Mouse (Mus musculus) liver, embryonic 16.5 days (tissue): ENCODE results near the gene Gpd2. TPM values are rescaled to one million over a fixed set of nuclear protein-coding genes. Genes with fewer than 3 reads are reported as not detected.

Source experiments
- ATAC-seq: fragments of 200-750 bp; cut with Nextera tagmentation; 2 replicates; pipeline ENCODE4 v1.8.0; 2017; ENCODE audit warnings: low read depth, mild to moderate bottlenecking, moderate number of reproducible peaks, moderate library complexity
- H3K27ac ChIP-seq: fragments of 300-500 bp; sonication (generic); 2 replicates; pipeline ENCODE4 v1.5.1; 2014; ENCODE audit warnings: mild to moderate bottlenecking, low read length
- H3K27me3 ChIP-seq: fragments of 300-500 bp; sonication (generic); 2 replicates; pipeline ENCODE4 v1.6.1; 2014; ENCODE audit warnings: low read depth, low read length, mixed read lengths; ENCODE audit not compliant: control insufficient read depth, insufficient read depth
- H3K36me3 ChIP-seq: fragments of 300-500 bp; sonication (generic); 2 replicates; pipeline ENCODE4 v1.6.1; 2014; ENCODE audit warnings: mild to moderate bottlenecking; ENCODE audit not compliant: control insufficient read depth, insufficient read depth
- H3K4me1 ChIP-seq: fragments of 300-500 bp; sonication (generic); 2 replicates; pipeline ENCODE4 v1.6.1; 2014; ENCODE audit warnings: low read depth, low read length, mixed read lengths; ENCODE audit not compliant: control insufficient read depth
- H3K4me2 ChIP-seq: fragments of 300-500 bp; sonication (generic); 2 replicates; pipeline ENCODE4 v1.6.1; 2014; ENCODE audit warnings: low read depth, low read length, mixed read lengths
- H3K4me3 ChIP-seq: fragments of 300-500 bp; sonication (generic); 2 replicates; pipeline ENCODE4 v1.5.1; 2014; ENCODE audit warnings: low read depth, mild to moderate bottlenecking, low read length
- H3K9ac ChIP-seq: fragments of 300-500 bp; sonication (generic); 2 replicates; pipeline ENCODE4 v1.6.1; 2014; ENCODE audit warnings: low read depth, low read length
- H3K9me3 ChIP-seq: fragments of 300-500 bp; sonication (generic); replicated peaks from 2 replicates; pipeline ENCODE4 v1.6.1; 2016; ENCODE audit warnings: low read length; ENCODE audit not compliant: control insufficient read depth
- WGBS: fragments of 180-500 bp; shearing (Covaris S2); extraction: QIAGEN DNeasy Blood & Tissue Kit; methylation state at CpG from one replicate; pipeline ENCODE4 v1.1.7; 2014; ENCODE audit not compliant: insufficient replicate concordance; 5-methylcytosine and 5-hydroxymethylcytosine counted together
- polyA plus RNA-seq: library from polyadenylated mRNA; unstranded; fragments of >200 nt; fragmentation: Nextera tagmentation; extraction: Ambion mirVana; gene quantifications from 2 replicates; pipeline ENCODE4 v1.2.1, GENCODE M21; 2015

The Gpd2 gene
- polyA plus RNA-seq, 1 experiment from 2014 or later, result 5.9 TPM

- Histone ChIP-seq H3K4me3 (no peak overlapping the region), H3K9ac (no peak overlapping the region), H3K27ac (no peak overlapping the region), H3K36me3 (no peaks in the 10 kb centered on the region), H3K4me2 (peak overlapping the region; percentile 92; the same call in 1 of the 2 replicates), H3K27me3 (no peaks in the 10 kb centered on the region), H3K9me3 (no peaks in the 10 kb centered on the region), H3K4me1 (peaks cover 8% of the 10 kb centered on the region; the same call in 1 of the 2 replicates)
- WGBS, result 21% methylated on average over 2 of the region's 2 CpGs
- ATAC-seq, result no peak
Observed at GRCm38 (mm10) chr2:57239356-57239755, 1.9 kb downstream of the Gpd2 start.

GRCm38 (mm10) chr2:57243987-57244386 is 6.6 kb downstream of the Gpd2 start:
- Histone ChIP-seq H3K4me3 (no peak overlapping the region), H3K9ac (no peak overlapping the region), H3K36me3 (no peaks in the 10 kb centered on the region), H3K4me1 (no peaks in the 10 kb centered on the region), H3K27me3 (no peaks in the 10 kb centered on the region), H3K4me2 (no peak overlapping the region), H3K27ac (no peak overlapping the region), H3K9me3 (no peaks in the 10 kb centered on the region)
- WGBS, result 62% methylated on average over 5 of the region's 5 CpGs
- ATAC-seq, result no peak

DNA sequence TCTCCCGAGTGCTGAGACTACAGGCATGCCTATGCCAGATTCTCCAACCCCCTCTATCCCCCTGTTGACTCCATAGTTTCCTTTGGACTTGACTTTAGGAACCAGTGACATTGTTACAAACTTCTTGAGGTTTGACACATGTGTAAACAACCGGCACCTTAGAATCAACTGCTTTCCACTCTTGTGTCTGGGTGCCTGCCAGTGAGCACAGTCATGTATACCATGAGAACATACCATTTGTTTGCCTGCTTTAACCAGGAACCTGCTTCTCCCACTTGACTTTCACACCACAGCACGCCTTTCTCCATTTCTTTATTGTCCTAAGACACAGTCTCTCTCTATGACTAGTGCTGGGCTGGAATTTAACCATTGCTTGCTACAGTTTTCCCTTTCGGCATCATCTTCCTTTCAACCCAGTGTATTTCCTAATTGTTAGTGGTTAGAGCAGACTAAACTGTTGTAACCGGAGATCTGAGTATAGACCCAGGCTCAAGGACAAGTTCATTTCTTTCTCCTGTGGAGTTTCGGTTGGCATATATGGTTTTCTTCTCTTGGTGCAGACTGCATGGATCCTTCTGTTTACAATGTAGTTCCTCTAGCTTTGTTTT is 8.4 kb downstream of the Gpd2 start:
- no peaks in the 10 kb centered on the region for H3K4me1 ChIP-seq
- no peaks in the 10 kb centered on the region for H3K36me3 ChIP-seq
- no peak for ATAC-seq
- no peaks in the 10 kb centered on the region for H3K27me3 ChIP-seq
- WGBS, result 70% methylated on average over 6 of the region's 6 CpGs
- H3K4me2 ChIP-seq, result no peak overlapping the region
- no peaks in the 10 kb centered on the region for H3K9me3 ChIP-seq
- no peak overlapping the region for H3K9ac ChIP-seq
- no peak overlapping the region for H3K27ac ChIP-seq
- no peak overlapping the region for H3K4me3 ChIP-seq

- ATAC-seq, result no peak
- WGBS, result 80% methylated on average over 3 of the region's 3 CpGs
- Histone ChIP-seq H3K4me2 (no peak overlapping the region), H3K9me3 (no peaks in the 10 kb centered on the region), H3K27me3 (no peaks in the 10 kb centered on the region), H3K4me1 (no peaks in the 10 kb centered on the region), H3K4me3 (no peak overlapping the region), H3K36me3 (no peaks in the 10 kb centered on the region), H3K9ac (no peak overlapping the region), H3K27ac (no peak overlapping the region)
Observed at GRCm38 (mm10) chr2:57250113-57250512, 12.7 kb downstream of the Gpd2 start.

DNA sequence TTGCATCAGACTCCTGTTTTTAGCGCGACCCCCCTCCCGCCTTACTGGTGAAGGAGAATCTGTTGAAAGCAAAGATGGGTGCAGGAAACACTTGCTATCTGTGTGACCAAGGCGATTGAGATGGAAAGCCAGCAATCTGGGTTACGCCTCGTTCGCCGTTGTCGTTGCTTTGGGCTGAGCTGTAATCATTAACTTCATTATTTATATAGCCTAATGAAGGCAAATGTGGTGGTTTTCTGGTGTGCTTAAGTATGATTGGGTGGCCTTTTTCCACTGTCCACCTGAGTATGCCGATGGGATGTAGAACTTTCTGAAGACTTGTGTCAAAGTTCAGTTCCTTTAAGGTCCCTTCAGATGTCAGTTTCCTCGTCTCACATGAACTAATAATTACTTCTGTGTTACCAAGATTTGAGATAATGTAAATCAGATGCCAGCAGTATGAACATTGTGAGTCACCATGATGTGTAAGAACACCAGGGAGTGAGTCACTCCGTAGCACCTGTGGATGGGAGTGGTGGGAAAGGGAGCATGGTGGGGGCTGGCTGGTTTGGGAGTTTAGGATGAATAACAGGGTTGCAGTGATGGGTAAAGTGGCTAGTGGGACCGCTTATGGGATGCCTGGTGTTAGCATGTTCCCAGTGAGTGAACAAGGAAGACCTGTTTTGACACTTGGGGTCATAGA is 14.3 kb downstream of the Gpd2 start:
- WGBS, result 73% methylated on average over 13 of the region's 13 CpGs
- no peak overlapping the region for H3K27ac ChIP-seq
- no peaks in the 10 kb centered on the region for H3K9me3 ChIP-seq
- ATAC-seq, result no peak
- H3K4me1 ChIP-seq, result no peaks in the 10 kb centered on the region
- no peak overlapping the region for H3K9ac ChIP-seq
- H3K27me3 ChIP-seq, result no peaks in the 10 kb centered on the region
- no peak overlapping the region for H3K4me2 ChIP-seq
- no peaks in the 10 kb centered on the region for H3K36me3 ChIP-seq
- no peak overlapping the region for H3K4me3 ChIP-seq

DNA sequence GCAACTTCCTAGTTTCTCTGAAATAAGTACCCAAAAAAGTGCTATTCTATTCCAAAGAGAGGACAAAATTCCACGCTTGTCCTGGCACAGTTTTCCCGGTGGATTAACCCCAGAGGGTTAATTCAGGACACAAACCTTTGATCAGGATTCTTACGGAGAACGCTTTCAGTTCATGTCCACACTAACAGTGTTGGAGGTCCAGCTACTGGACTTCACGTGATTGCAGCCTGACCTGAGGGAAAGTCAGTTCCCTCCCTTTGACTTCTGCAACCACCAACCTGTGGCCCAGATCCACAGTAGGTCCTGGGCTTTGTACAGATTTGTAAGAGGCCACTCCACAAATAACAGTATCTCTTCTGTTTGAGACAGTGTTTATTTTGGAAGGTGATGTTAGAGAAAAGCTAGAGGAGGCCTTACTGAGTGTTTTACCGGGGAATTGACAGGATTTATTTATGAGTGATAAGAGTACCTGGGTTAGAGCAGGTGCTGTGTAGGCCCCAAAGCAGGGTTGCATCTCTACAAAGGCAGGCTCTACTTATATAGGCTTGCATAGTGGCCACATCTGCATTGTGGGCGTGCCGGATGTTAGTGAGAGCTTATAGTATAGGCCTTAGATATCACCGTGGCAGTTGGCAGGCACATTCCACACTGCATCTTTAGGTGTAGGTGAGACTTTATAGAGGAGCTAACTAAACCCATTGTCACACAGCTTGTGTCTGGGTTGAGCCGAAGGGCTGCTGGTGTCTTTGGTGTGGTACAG is 15.3 kb downstream of the Gpd2 start:
- Histone ChIP-seq H3K9me3 (no peaks in the 10 kb centered on the region), H3K27me3 (no peaks in the 10 kb centered on the region), H3K36me3 (no peaks in the 10 kb centered on the region), H3K4me2 (no peak overlapping the region), H3K4me1 (no peaks in the 10 kb centered on the region), H3K4me3 (no peak overlapping the region), H3K9ac (no peak overlapping the region), H3K27ac (no peak overlapping the region)
- ATAC-seq, result peak; percentile 39; the same call in 1 of the 2 replicates
- WGBS, result 65% methylated on average over 10 of the region's 10 CpGs

DNA sequence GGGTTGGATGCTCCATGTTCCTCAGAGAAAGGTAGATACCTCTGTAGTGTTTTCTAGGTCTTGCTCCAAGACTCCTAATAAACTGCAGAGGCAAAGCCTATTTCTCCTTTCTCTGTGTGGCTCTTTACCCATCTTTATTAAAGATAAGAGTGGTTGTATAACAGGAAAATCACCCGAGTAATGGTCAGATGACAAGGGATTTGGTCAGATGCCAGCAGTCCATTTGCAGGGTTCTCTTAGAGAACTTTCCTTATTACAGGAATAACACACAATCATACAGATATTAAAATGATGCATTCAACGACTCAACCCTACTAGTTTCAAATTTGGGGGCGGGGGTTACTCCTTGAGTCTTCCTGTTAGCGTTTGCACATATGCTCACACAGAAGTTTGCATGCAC is 16.8 kb downstream of the Gpd2 start:
- ATAC-seq, result no peak
- no peak overlapping the region for H3K27ac ChIP-seq
- H3K36me3 ChIP-seq, result no peaks in the 10 kb centered on the region
- no peak overlapping the region for H3K4me2 ChIP-seq
- no peaks in the 10 kb centered on the region for H3K27me3 ChIP-seq
- no peak overlapping the region for H3K4me3 ChIP-seq
- WGBS, result 72% methylated on average over 4 of the region's 4 CpGs
- no peak overlapping the region for H3K9ac ChIP-seq
- no peaks in the 10 kb centered on the region for H3K9me3 ChIP-seq
- no peaks in the 10 kb centered on the region for H3K4me1 ChIP-seq

GRCm38 (mm10) chr2:57255153-57255670 is 17.8 kb downstream of the Gpd2 start:
- no peak for ATAC-seq
- whole genome bisulfite sequencing, result 65% methylated on average over 11 of the region's 11 CpGs
- Histone ChIP-seq H3K9ac (no peak overlapping the region), H3K4me2 (no peak overlapping the region), H3K4me3 (no peak overlapping the region), H3K27me3 (no peaks in the 10 kb centered on the region), H3K4me1 (no peaks in the 10 kb centered on the region), H3K9me3 (no peaks in the 10 kb centered on the region), H3K36me3 (no peaks in the 10 kb centered on the region), H3K27ac (no peak overlapping the region)

GRCm38 (mm10) chr2:57255836-57256235 is 18.4 kb downstream of the Gpd2 start:
- WGBS, result 44% methylated on average over 3 of the region's 3 CpGs
- H3K27me3 ChIP-seq, result no peaks in the 10 kb centered on the region
- ATAC-seq, result no peak

More at GRCm38 (mm10) chr2:57255836-57256235, 18.4 kb downstream of the Gpd2 start:
- H3K36me3 ChIP-seq, result no peaks in the 10 kb centered on the region
- H3K27ac ChIP-seq, result no peak overlapping the region
- no peak overlapping the region for H3K9ac ChIP-seq
- no peak overlapping the region for H3K4me2 ChIP-seq
- H3K4me1 ChIP-seq, result no peaks in the 10 kb centered on the region
- no peak overlapping the region for H3K4me3 ChIP-seq
- no peaks in the 10 kb centered on the region for H3K9me3 ChIP-seq
